Mouse (Mus musculus) spleen, postnatal 4 days (tissue): ENCODE data around the gene Cish.

Source experiments
- DNase-seq, 2 experiments: peaks; one replicate each; pipeline ENCODE4 v3.0.0; 2022; ENCODE audit warnings: low spot score in 2 of 2

The Cish gene

GRCm38 (mm10) chr9:107347586-107348183 is 51.9 kb downstream of the Cish start:
- DNase-seq, result no peak

- DNase-seq, result no peak
These were observed 53.5 kb downstream of the Cish start for GRCm38 (mm10) chr9:107349321-107349720.
